Mouse (Mus musculus): Measurements from ENCODE around the gene Cenpo. TPM values are rescaled to one million over a fixed set of nuclear protein-coding genes. Genes with fewer than 3 reads are reported as not detected.

Gene Cenpo
- polyA plus RNA-seq, 1 experiment from 2014 or later = 15.4 TPM

DNA sequence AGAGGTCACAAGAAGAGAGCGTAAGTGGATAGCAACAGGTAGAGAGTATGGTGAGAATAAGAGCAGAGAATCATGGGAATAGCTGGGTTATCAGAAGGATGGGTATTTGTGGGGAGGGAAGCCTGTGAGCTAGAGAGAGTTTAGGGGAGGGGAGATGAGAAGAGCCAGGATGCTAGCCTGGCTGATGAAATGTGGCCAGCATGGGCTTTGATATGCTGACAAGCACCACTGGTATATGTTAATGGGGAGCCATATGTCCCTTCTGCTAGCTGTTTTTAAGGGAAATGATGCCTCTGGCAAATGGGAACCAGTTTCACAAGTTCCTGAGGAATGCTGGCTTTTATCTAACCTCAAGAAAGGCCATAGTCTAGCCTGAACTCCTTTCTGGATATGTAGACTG, 65.0 kb downstream of the Cenpo start:
- Histone ChIP-seq H3K9me3 (no peaks in the 10 kb centered on the region), H3K9ac (no peak overlapping the region), H3K4me3 (no peak overlapping the region), H3K4me2 (no peak overlapping the region), H3K36me3 (peaks cover 9% of the 10 kb centered on the region; the same call in 1 of the 2 replicates), H3K27me3 (no peaks in the 10 kb centered on the region), H3K4me1 (peaks cover 9% of the 10 kb centered on the region), H3K27ac (no peak overlapping the region)
- ATAC-seq (ENCODE audit: insufficient number of reproducible peaks, insufficient read depth, low FRiP score, low TSS enrichment, low read depth) = no peak
- 93% methylated on average over 1 of the region's 1 CpGs for WGBS

DNA sequence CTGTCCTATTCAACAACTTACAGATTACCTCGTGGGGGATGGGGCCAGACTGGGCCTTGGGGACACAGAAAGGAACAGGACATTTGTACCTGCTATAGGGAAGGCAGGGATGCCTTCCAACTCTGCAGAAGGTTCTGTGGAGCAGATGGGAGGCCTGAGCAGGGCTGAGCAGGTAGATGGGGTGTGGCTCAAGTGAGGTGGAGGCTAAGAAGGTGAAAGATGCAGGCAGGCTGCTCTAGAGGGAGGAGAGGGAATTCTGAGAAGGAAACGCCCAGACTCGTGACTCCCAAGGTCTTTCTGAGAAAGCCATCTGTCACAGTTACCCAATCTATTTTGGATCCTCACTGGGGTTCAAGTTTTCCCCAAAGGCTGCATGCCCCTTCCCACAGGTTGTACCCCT, 67.1 kb downstream of the Cenpo start:
- Histone ChIP-seq H3K4me3 (no peak overlapping the region), H3K27me3 (no peaks in the 10 kb centered on the region), H3K27ac (no peak overlapping the region), H3K9me3 (no peaks in the 10 kb centered on the region), H3K4me2 (no peak overlapping the region), H3K4me1 (peaks cover 9% of the 10 kb centered on the region), H3K9ac (no peak overlapping the region), H3K36me3 (no peaks in the 10 kb centered on the region)
- ATAC-seq (ENCODE audit: insufficient number of reproducible peaks, insufficient read depth, low FRiP score, low TSS enrichment, low read depth) = no peak
- WGBS = 68% methylated on average over 3 of the region's 3 CpGs

DNA sequence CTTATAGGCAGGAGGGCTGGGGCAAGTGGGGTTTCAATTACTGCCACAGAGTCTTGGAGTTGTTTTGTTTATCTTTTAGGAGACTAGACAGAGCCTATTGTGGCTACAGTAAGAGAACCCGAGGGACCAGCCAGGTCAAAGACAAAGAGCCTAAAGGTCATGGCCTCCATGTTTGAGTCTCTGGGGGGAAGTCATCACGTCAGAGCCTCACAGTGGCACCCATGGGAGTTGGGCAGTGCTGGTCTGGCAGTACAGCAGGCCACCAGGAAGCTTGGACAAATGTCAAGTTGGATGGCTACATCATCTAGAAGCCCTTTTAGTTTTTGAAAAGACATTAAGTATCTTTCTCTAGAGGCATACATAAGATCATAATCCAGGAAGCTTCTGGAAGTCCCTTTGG, 71.2 kb downstream of the Cenpo start:
- no peaks in the 10 kb centered on the region for H3K27me3 ChIP-seq
- H3K27ac ChIP-seq = no peak overlapping the region

DNA sequence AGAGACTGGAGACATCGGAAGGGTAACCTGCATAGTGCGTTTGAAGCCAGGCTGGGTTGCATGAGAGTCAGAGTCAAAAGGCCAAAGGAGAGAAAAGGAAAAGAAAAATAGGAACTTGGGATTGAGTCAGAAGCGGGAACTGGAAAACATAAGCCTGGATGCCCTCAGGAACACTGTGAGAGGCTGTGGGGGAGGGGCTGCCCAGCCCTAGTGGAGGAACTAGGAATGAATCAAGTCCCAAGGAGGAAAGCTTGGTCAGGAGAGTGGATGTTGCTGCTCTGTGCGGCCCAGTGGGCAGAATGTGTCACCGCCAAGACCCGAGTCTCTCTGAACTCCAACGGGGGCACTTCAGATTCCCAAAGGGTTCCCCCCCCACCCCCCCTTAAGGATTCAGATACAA, 73.8 kb downstream of the Cenpo start:
- WGBS = 62% methylated on average over 7 of the region's 7 CpGs
- Histone ChIP-seq H3K9me3 (no peaks in the 10 kb centered on the region), H3K4me2 (no peak overlapping the region), H3K27ac (no peak overlapping the region), H3K4me3 (no peak overlapping the region), H3K9ac (no peak overlapping the region), H3K36me3 (peaks cover 4% of the 10 kb centered on the region; the same call in 1 of the 2 replicates), H3K27me3 (no peaks in the 10 kb centered on the region), H3K4me1 (0 out of 2 replicates have a peak, but pooled peaks cover 9% of the 10 kb centered on the region)
- ATAC-seq (ENCODE audit: insufficient number of reproducible peaks, insufficient read depth, low FRiP score, low TSS enrichment, low read depth) = no peak

More for the DNA sequence above, 71.2 kb downstream of the Cenpo start:
- Histone ChIP-seq H3K4me2 (no peak overlapping the region), H3K9me3 (no peaks in the 10 kb centered on the region), H3K36me3 (peaks cover 4% of the 10 kb centered on the region; the same call in 1 of the 2 replicates), H3K9ac (no peak overlapping the region), H3K4me1 (0 out of 2 replicates have a peak, but pooled peaks cover 4% of the 10 kb centered on the region), H3K4me3 (no peak overlapping the region)
- 30% methylated on average over 2 of the region's 2 CpGs for WGBS
- ATAC-seq (ENCODE audit: insufficient number of reproducible peaks, insufficient read depth, low FRiP score, low TSS enrichment, low read depth) = no peak

DNA sequence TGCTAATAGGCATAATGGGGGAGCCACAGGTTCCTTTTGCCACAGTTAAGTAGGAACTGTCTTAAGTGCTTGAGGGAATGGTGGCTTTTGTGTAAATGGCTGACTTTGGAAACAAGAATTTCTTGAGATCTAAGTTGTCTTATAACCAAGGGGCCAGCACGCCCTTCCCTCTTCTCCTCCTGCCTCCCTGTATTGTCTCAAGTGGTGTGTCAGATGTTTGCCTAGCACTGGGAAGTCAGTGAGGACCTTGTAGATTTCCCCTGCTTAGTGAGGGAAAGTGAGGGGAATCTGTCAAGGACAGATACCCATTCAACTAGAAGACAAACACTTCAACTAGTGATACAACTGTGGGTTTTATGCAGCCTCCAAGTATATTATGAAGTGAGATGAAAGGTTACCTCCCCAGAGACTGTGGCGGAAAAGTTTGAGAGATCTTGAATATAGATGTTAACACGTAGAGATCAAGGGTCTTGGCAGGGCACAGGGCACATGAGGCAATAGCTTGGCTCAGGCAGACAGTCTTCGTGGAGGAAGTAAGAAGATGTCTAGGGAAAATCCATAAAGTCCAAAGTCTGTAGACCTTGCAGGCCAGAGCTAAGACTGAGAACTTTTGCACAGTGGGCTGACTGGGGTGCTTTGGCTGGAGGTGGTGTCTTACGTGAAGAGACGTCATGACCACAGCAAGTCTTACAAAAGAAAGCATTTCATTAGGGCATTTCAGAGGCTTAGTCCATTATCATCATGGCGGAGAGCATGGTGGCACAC, 75.0 kb downstream of the Cenpo start:
- H3K27me3 ChIP-seq = no peaks in the 10 kb centered on the region
- ATAC-seq (ENCODE audit: insufficient number of reproducible peaks, insufficient read depth, low FRiP score, low TSS enrichment, low read depth) = no peak

DNA sequence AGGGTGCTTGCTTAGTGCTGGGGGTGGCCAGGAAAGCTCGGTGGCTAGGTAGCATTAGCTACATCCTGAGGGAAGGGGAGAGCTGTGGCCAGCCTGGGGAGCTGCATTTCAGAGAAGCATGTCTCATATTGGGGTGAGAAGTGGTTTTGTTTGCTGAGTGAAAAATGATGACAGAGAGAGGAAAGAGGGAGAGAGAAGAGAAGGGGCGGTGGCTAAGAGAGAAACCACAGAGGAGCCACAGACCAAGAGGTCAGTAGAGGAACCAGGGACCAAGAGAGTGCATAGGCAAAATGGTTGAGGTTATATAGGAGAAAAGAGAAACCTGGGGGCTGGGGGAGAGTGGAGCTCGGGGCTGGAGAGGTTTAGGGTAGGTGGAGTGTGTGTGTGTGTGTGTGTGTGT, 75.9 kb downstream of the Cenpo start:
- Histone ChIP-seq H3K4me2 (no peak overlapping the region), H3K9me3 (no peaks in the 10 kb centered on the region), H3K27me3 (no peaks in the 10 kb centered on the region), H3K36me3 (peaks cover 4% of the 10 kb centered on the region; the same call in 1 of the 2 replicates), H3K27ac (no peak overlapping the region), H3K4me3 (no peak overlapping the region), H3K4me1 (0 out of 2 replicates have a peak, but pooled peaks cover 9% of the 10 kb centered on the region), H3K9ac (no peak overlapping the region)
- ATAC-seq (ENCODE audit: insufficient number of reproducible peaks, insufficient read depth, low FRiP score, low TSS enrichment, low read depth) = no peak
- 80% methylated on average over 3 of the region's 3 CpGs for WGBS

More for the DNA sequence above, 75.0 kb downstream of the Cenpo start:
- Histone ChIP-seq H3K9ac (no peak overlapping the region), H3K36me3 (peaks cover 4% of the 10 kb centered on the region; the same call in 1 of the 2 replicates), H3K4me3 (no peak overlapping the region), H3K4me2 (no peak overlapping the region), H3K9me3 (no peaks in the 10 kb centered on the region), H3K4me1 (0 out of 2 replicates have a peak, but pooled peaks cover 9% of the 10 kb centered on the region), H3K27ac (no peak overlapping the region)
- 89% methylated on average over 7 of the region's 7 CpGs for WGBS

DNA sequence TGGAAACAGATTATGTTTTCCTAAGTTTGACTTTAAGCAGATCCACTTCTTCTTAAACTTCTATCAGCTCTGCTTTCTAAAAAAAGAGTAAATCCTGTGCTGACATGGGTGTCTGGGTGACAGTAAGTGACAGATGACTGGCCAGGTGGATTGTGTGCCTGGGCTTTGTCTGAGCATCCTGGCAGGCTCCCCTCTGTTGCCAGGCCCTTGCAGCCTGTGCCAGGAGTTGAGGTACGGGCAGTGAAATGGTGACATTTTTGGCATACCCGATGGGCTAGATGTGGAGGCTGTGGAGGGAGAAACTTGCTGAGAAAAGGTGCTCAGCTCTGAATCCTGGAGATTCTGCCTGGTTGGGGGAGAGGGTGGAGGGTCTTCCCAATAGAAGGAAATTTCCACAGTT, 76.6 kb downstream of the Cenpo start:
- no peaks in the 10 kb centered on the region for H3K9me3 ChIP-seq
- H3K4me1 ChIP-seq = 0 out of 2 replicates have a peak, but pooled peaks cover 9% of the 10 kb centered on the region
- no peaks in the 10 kb centered on the region for H3K27me3 ChIP-seq
- 0 out of 2 replicates have a peak overlapping the region, but pooled peaks have one; percentile 4 for H3K27ac ChIP-seq
- H3K36me3 ChIP-seq = peaks cover 4% of the 10 kb centered on the region; the same call in 1 of the 2 replicates
- H3K4me3 ChIP-seq = no peak overlapping the region
- H3K4me2 ChIP-seq = no peak overlapping the region
- no peak for ATAC-seq (ENCODE audit: insufficient number of reproducible peaks, insufficient read depth, low FRiP score, low TSS enrichment, low read depth)
- 81% methylated on average over 2 of the region's 2 CpGs for WGBS
- H3K9ac ChIP-seq = no peak overlapping the region

DNA sequence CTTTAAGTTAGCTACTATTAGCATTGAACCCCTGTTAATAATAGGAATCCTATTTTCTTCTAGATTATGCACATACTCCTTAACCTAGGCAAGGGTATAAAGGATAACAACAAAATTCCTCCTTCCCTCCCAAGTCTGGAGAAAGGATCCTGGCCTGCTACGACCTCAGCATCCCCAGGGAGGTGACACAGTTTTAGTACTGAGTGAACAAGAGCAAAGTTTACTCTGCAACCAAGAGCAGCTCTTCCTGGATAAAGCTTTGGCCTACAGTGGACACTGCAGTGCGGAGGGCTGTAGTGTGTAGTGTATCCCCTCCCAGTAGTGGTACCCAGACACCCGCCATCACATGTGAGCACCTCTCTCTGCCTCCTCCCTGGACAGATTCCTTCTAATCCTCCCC, 82.1 kb downstream of the Cenpo start:
- H3K4me1 ChIP-seq = no peaks in the 10 kb centered on the region
- H3K9me3 ChIP-seq = 0 out of 2 replicates have a peak, but pooled peaks cover 2% of the 10 kb centered on the region
- H3K4me3 ChIP-seq = no peak overlapping the region
- no peaks in the 10 kb centered on the region for H3K36me3 ChIP-seq
- no peak overlapping the region for H3K9ac ChIP-seq
- ATAC-seq (ENCODE audit: insufficient number of reproducible peaks, insufficient read depth, low FRiP score, low TSS enrichment, low read depth) = no peak
- H3K27me3 ChIP-seq = no peaks in the 10 kb centered on the region
- H3K27ac ChIP-seq = no peak overlapping the region
- 88% methylated on average over 3 of the region's 3 CpGs for WGBS
- no peak overlapping the region for H3K4me2 ChIP-seq

DNA sequence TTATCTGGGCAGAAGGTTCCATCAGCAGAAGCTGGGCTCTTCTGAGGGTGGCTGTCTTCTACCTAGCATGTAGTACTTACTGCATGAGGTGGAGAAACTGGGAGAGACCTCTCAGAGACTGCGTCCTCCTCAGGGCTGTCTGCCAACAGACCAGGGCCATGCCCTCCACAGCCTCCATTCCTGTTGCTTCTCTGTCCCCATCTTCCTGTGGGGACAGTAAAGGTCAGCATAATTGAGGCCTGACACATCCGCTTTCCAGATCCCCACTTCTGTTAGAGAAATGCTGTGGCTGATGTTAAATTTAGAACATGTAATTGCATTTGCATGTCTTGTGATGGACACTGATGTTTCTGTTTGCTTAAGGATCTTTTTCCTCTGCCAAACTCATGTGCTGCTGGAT, 83.2 kb downstream of the Cenpo start:
- H3K4me1 ChIP-seq = no peaks in the 10 kb centered on the region
- no peak overlapping the region for H3K4me2 ChIP-seq
- no peak overlapping the region for H3K4me3 ChIP-seq
- H3K27me3 ChIP-seq = no peaks in the 10 kb centered on the region
- 0 out of 2 replicates have a peak, but pooled peaks cover 2% of the 10 kb centered on the region for H3K9me3 ChIP-seq
- ATAC-seq (ENCODE audit: insufficient number of reproducible peaks, insufficient read depth, low FRiP score, low TSS enrichment, low read depth) = no peak
- peaks cover 2% of the 10 kb centered on the region for H3K36me3 ChIP-seq
- H3K9ac ChIP-seq = no peak overlapping the region
- 82% methylated on average over 2 of the region's 2 CpGs for WGBS
- H3K27ac ChIP-seq = no peak overlapping the region

Other genes starting within 250 kb of the Cenpo start
- gene Efr3b, start 195.4 kb downstream of the Cenpo start, polyA plus RNA-seq (2015; fragmentation: Nextera tagmentation; extraction: Ambion mirVana) = 6.0 and 6.2 TPM in 2 replicates
- 8.8 and 10.6 TPM in 2 replicates for gene Dnajc27, start 151.7 kb downstream of the Cenpo start, polyA plus RNA-seq (2015; fragmentation: Nextera tagmentation; extraction: Ambion mirVana)
- 12.4 and 12.6 TPM in 2 replicates for gene Adcy3, start 101.2 kb downstream of the Cenpo start, polyA plus RNA-seq (2015; fragmentation: Nextera tagmentation; extraction: Ambion mirVana)
- 5.0 and 5.5 TPM in 2 replicates for gene Ptrhd1, start 267 bp downstream of the Cenpo start, polyA plus RNA-seq (2015; fragmentation: Nextera tagmentation; extraction: Ambion mirVana)
- 9.5 and 9.8 TPM in 2 replicates for gene Ncoa1, start 242.9 kb upstream of the Cenpo start, polyA plus RNA-seq (2015; fragmentation: Nextera tagmentation; extraction: Ambion mirVana)